Mouse (Mus musculus) neural tube, embryonic 14.5 days (tissue): ENCODE measurements at regions not wholly inside any gene's neighbourhood (a gene's known extent, or its start where the extent isn't known, plus 50 kb on each side); places are given as distances from the start of the nearest gene placed in this dataset.

Experiments
- ATAC-seq: fragments of 200-750 bp; cut with Nextera tagmentation; 2 replicates; pipeline ENCODE4 v1.8.0; 2017; ENCODE audit warnings: low read depth, mild to moderate bottlenecking, moderate TSS enrichment, moderate library complexity
- H3K27ac ChIP-seq: fragments of 300-500 bp; sonication (generic); 2 replicates; pipeline ENCODE4 v1.5.1; 2014; ENCODE audit warnings: low read depth, mild to moderate bottlenecking, control low read depth, low read length, moderate library complexity, mixed read lengths
- H3K27me3 ChIP-seq: fragments of 300-500 bp; sonication (generic); 2 replicates; pipeline ENCODE4 v1.6.1; 2014; ENCODE audit warnings: low read length; ENCODE audit not compliant: control insufficient read depth, insufficient read depth
- H3K36me3 ChIP-seq: fragments of 300-500 bp; sonication (generic); 2 replicates; pipeline ENCODE4 v1.6.1; 2014; ENCODE audit warnings: low read length, mixed read lengths; ENCODE audit not compliant: control insufficient read depth, insufficient read depth
- H3K4me1 ChIP-seq: fragments of 300-500 bp; sonication (generic); 2 replicates; pipeline ENCODE4 v1.6.1; 2014; ENCODE audit warnings: low read length; ENCODE audit not compliant: control insufficient read depth, insufficient read depth
- H3K4me2 ChIP-seq: fragments of 300-500 bp; sonication (generic); 2 replicates; pipeline ENCODE4 v1.6.1; 2014; ENCODE audit warnings: mild to moderate bottlenecking, low read depth, low read length, control low read depth
- H3K4me3 ChIP-seq: fragments of 300-500 bp; sonication (generic); 2 replicates; pipeline ENCODE4 v1.5.1; 2014; ENCODE audit warnings: low read depth, low read length, control low read depth, mixed read lengths
- H3K9ac ChIP-seq: fragments of 300-500 bp; sonication (generic); replicated peaks from 2 replicates; pipeline ENCODE4 v1.6.1; 2014; ENCODE audit warnings: low read depth, mild to moderate bottlenecking, control low read depth, low read length, mixed read lengths
- H3K9me3 ChIP-seq: fragments of 300-500 bp; sonication (generic); 2 replicates; pipeline ENCODE4 v1.6.1; 2016; ENCODE audit warnings: low read length; ENCODE audit not compliant: control insufficient read depth
- WGBS: fragments of 180-500 bp; shearing (Covaris S2); extraction: QIAGEN DNeasy Blood & Tissue Kit; methylation state at CpG from one replicate; pipeline ENCODE4 v1.1.7; 2014; 5-methylcytosine and 5-hydroxymethylcytosine counted together

DNA sequence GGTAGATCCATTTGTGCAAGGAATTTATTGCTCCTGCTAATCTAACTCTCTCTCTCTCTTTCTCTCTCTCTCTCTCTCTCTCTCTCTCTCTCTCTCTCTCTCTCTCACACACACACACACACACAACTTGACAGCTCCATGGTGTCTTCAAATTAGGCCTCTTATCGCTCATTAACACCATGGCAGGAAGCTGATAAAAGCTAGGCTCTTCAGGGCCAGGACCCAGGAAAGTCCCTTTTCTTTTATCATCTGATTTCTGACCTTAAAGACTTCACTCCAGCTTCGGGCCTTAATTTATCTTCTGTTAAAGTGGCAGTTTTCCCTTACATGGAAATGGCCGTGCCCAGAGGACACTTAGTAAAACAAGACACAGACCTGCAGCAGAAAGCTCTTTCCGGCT is 178.4 kb upstream of the Bmp2 start:
- 41% methylated on average over 4 of the region's 4 CpGs for WGBS
- no peak for ATAC-seq

DNA sequence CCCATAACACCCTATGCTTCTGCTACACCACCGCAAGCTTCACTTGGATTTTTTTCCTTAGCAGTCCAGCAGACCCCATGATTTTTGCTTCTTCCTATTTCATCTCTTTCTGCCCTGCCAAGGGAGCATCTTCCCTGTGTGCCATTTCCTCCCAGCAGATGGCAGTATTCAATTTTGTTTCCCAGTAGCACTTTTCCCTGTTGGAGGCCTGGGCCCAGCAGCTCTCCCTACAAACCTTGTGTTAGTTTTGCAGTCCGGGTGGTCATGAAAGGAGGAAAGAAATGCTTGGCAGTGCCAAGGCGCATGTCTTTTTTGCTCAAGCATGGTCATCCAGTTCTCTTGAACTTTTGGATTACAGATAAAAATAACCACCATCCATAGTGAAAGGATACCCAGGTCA is 170.9 kb upstream of the Bmp2 start:
- no peaks in the 10 kb centered on the region for H3K9me3 ChIP-seq
- no peak overlapping the region for H3K9ac ChIP-seq
- H3K27ac ChIP-seq: no peak overlapping the region
- no peaks in the 10 kb centered on the region for H3K27me3 ChIP-seq
- 76% methylated on average over 3 of the region's 3 CpGs for WGBS
- no peaks in the 10 kb centered on the region for H3K4me1 ChIP-seq
- no peaks in the 10 kb centered on the region for H3K36me3 ChIP-seq
- ATAC-seq: no peak
- H3K4me3 ChIP-seq: no peak overlapping the region
- no peak overlapping the region for H3K4me2 ChIP-seq

More for the DNA sequence above, 178.4 kb upstream of the Bmp2 start:
- no peaks in the 10 kb centered on the region for H3K36me3 ChIP-seq
- no peaks in the 10 kb centered on the region for H3K4me1 ChIP-seq
- no peak overlapping the region for H3K4me3 ChIP-seq
- H3K27ac ChIP-seq: no peak overlapping the region
- no peaks in the 10 kb centered on the region for H3K9me3 ChIP-seq
- no peak overlapping the region for H3K4me2 ChIP-seq
- H3K27me3 ChIP-seq: no peaks in the 10 kb centered on the region
- H3K9ac ChIP-seq: no peak overlapping the region

DNA sequence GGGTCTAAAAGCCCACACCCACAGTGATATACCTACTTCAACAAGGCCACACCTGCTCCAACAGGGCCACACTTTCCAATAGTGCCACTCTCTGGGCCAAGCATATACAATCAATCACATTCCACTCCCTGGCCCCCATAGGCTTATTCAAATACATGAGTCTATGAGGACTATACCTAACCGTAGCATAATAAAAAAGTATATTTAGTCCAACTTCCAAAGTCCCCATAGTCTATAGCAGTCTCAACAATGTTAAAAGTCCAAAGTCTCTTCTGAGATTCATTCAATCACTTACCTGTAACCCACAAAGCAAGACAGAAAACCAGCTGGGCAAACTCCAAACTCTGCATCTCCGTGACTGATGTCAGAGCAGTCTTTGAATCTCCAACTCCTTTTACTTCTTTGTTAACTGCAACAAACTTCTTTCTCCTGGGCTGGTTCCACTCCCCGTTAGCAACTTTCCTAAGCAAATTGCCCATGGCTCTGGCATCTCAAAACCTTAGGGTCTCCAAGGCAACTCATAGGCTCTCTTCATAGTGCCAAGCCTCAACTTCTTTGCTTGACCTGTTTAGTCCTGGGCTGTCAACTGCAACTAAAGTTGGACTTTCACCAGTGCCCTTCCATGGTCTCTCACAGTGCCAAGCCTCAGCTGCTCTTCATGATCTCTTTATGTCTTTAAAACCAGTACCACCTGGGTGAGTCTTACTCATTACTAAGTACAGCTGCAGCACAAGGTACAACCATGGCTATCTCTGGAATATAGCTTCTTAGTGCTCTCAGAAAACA is 168.6 kb upstream of the Bmp2 start:
- Histone ChIP-seq H3K27me3 (no peaks in the 10 kb centered on the region), H3K36me3 (no peaks in the 10 kb centered on the region), H3K9ac (no peak overlapping the region), H3K9me3 (no peaks in the 10 kb centered on the region), H3K4me3 (no peak overlapping the region), H3K4me2 (no peak overlapping the region), H3K4me1 (no peaks in the 10 kb centered on the region), H3K27ac (no peak overlapping the region)
- WGBS: 92% methylated on average over 3 of the region's 3 CpGs
- ATAC-seq: no peak

DNA sequence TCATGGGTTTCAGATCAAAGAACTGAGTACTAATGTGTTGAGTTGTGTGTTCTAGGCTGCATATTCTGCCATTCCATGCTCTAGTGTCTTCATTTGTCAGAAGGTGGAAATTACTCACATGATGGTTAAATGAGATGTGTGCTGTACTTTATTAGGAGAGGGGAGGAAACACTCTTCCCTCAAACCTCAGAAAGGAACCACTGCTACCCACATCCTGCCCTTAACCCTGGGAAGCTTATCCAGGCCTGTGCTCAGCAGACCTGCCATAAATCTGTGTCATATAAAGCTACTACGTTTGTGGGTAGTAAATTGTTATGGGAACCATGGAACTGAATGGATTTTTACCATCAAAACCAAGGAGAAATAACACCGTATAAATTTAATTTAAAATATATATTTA is 166.7 kb upstream of the Bmp2 start:
- 70% methylated on average over 2 of the region's 2 CpGs for WGBS
- Histone ChIP-seq H3K4me3 (no peak overlapping the region), H3K36me3 (no peaks in the 10 kb centered on the region), H3K9me3 (no peaks in the 10 kb centered on the region), H3K4me1 (no peaks in the 10 kb centered on the region), H3K9ac (no peak overlapping the region), H3K4me2 (no peak overlapping the region), H3K27ac (no peak overlapping the region), H3K27me3 (no peaks in the 10 kb centered on the region)
- ATAC-seq: no peak

DNA sequence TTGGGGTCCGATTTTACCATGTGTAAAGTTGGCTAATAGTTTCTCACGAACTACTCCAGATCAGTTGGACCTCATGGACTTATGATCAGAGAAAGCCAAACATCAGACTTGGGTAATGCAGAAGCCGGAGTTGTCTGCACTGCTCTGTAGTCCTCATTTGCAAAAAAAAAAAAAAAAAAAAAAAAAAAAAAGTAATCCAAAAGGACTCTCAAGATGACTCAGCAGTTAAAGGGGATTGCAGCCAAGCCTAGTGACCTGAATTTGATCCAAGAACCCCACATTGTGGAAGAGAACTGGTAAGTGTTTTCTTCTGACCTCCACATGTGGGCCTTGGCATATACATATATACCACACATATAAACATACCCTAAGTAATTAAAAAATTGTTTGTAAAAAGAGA is 164.6 kb upstream of the Bmp2 start:
- Histone ChIP-seq H3K27me3 (no peaks in the 10 kb centered on the region), H3K4me1 (no peaks in the 10 kb centered on the region), H3K9me3 (no peaks in the 10 kb centered on the region), H3K9ac (no peak overlapping the region), H3K4me2 (no peak overlapping the region), H3K36me3 (no peaks in the 10 kb centered on the region), H3K4me3 (no peak overlapping the region), H3K27ac (no peak overlapping the region)
- 95% methylated on average over 3 of the region's 3 CpGs for WGBS
- no peak for ATAC-seq

DNA sequence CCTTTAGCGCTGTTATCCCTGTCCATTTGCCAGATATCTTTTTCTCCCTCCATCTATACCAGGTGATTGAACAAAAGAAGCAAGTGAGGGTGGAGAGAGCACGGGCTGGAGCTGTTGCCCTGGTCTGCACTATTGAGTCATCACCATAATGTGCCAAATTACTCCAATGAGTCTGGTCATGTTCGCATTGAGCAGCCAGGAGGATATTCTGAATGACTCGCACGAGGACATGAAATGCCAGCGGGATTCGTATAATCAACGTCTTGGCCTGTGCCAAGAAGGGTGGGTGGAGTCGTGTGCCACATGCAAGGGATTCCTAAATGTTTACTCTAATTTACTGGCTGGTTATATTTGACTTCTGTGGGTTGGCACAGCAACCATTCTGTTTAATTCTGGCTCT is 159.7 kb upstream of the Bmp2 start:
- Histone ChIP-seq H3K9ac (no peak overlapping the region), H3K4me3 (no peak overlapping the region), H3K36me3 (no peaks in the 10 kb centered on the region), H3K27me3 (no peaks in the 10 kb centered on the region), H3K4me2 (no peak overlapping the region), H3K9me3 (no peaks in the 10 kb centered on the region), H3K4me1 (no peaks in the 10 kb centered on the region), H3K27ac (no peak overlapping the region)
- 78% methylated on average over 9 of the region's 9 CpGs for WGBS
- ATAC-seq: no peak

DNA sequence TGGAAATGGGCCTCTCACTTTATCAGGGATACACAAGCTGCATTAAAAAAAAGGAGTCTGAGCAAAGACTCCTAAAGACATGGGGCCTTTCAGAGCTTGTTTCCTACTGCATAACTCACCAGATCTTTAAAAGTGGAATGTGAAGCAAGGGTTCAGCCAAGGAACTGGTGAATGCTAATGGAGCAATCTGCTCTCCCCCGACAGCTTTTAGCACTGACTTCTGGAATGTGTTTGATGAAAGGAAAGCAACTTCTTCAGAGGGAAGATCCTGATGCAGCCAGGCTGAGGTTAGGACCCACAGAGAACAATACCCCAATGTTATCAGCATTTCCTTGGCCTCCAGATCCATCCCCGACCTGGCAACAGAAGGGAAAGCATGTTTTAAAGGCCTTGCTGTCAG is 154.4 kb upstream of the Bmp2 start:
- Histone ChIP-seq H3K4me3 (no peak overlapping the region), H3K9ac (no peak overlapping the region), H3K4me2 (no peak overlapping the region), H3K4me1 (no peaks in the 10 kb centered on the region), H3K36me3 (no peaks in the 10 kb centered on the region), H3K27me3 (no peaks in the 10 kb centered on the region), H3K27ac (no peak overlapping the region), H3K9me3 (no peaks in the 10 kb centered on the region)
- 22% methylated on average over 2 of the region's 2 CpGs for WGBS
- ATAC-seq: no peak

DNA sequence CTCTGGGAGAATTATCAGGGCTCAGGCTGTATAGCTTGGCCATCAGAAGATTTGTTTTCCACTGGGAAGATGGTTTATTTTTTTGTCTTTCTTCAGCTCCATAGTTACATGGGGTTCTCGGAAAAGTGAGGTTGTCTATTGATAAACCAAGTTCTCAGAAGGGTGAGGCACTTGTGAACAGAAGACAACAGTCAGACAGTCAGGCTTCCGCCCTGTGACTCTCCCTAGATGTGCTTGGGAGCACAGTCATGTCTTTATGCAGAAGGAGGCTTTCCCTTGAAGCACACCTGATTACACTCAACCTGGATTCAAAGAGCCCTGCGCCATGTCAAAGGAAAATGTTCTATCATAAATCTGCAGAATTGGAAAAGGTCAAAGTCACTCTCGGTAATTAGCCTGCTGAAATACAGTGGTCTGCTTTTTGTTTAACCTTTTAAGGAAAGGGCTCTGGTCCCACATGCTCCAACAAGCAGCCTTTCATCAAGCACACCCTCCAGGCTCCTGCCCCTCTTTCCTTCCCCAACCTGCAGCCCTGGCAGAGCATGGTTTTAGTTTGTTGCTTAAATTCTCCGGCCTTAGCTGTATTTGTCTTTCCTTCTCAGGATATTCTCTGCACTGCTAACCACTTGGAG is 152.8 kb upstream of the Bmp2 start:
- no peak for ATAC-seq
- Histone ChIP-seq H3K4me3 (no peak overlapping the region), H3K4me1 (no peaks in the 10 kb centered on the region), H3K9ac (no peak overlapping the region), H3K9me3 (no peaks in the 10 kb centered on the region), H3K4me2 (no peak overlapping the region), H3K27me3 (no peaks in the 10 kb centered on the region), H3K36me3 (no peaks in the 10 kb centered on the region), H3K27ac (no peak overlapping the region)
- 67% methylated on average over 5 of the region's 5 CpGs for WGBS

DNA sequence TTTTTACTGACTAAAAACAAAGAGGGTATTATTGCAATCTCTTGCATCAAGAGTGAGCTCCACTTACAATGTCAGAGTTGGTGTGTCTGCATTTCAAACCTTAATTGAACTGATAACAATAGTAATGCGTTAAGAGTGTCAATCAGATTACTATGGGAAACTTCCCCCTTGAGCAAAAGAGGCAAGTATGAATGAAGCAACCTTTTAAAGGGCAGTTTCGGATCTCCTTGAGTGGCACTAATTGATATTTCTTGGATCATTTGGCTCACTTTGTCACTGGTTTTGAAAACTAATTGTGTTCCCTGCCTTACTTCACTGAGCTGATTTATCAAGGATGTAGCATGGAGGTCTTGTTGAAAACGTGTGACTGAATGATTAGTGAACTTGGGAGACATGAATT is 151.0 kb upstream of the Bmp2 start:
- WGBS: 19% methylated on average over 3 of the region's 3 CpGs
- Histone ChIP-seq H3K4me2 (no peak overlapping the region), H3K27me3 (no peaks in the 10 kb centered on the region), H3K36me3 (no peaks in the 10 kb centered on the region), H3K4me1 (no peaks in the 10 kb centered on the region), H3K9ac (no peak overlapping the region), H3K27ac (no peak overlapping the region), H3K4me3 (no peak overlapping the region), H3K9me3 (no peaks in the 10 kb centered on the region)
- no peak for ATAC-seq
